Mouse (Mus musculus) ES-Bruce4 (cell line): ENCODE measurements around the gene Herc3. TPM values are rescaled to one million over a fixed set of nuclear protein-coding genes. Genes with fewer than 3 reads are reported as not detected.

ENCODE experiments used
- H3K27ac ChIP-seq: 2 replicates; pipeline ENCODE4 v1.5.1; 2012; ENCODE audit warnings: low read length, inconsistent platforms; ENCODE audit not compliant: insufficient read depth
- H3K27me3 ChIP-seq: 2 replicates; pipeline ENCODE4 v1.6.1; 2012; ENCODE audit warnings: mild to moderate bottlenecking, low read length, inconsistent platforms; ENCODE audit not compliant: control insufficient read depth, poor library complexity, insufficient read depth, severe bottlenecking
- H3K36me3 ChIP-seq: 2 replicates; pipeline ENCODE4 v1.6.1; 2012; ENCODE audit warnings: inconsistent platforms, mild to moderate bottlenecking, low read length, moderate library complexity; ENCODE audit not compliant: control insufficient read depth, poor library complexity, insufficient read depth, severe bottlenecking
- H3K4me1 ChIP-seq: one replicate; pipeline ENCODE4 v1.8.1; 2011; ENCODE audit warnings: low read length; ENCODE audit not compliant: control insufficient read depth, insufficient read depth
- H3K4me3 ChIP-seq: 2 replicates; pipeline ENCODE4 v1.5.1; 2011; ENCODE audit warnings: low read depth, mild to moderate bottlenecking, low read length
- H3K9ac ChIP-seq: 2 replicates; pipeline ENCODE4 v1.6.1; 2012; ENCODE audit warnings: low read depth, mild to moderate bottlenecking, inconsistent platforms; ENCODE audit not compliant: poor library complexity, severe bottlenecking
- H3K9me3 ChIP-seq: replicated peaks from 2 replicates; pipeline ENCODE4 v1.6.1; 2012; ENCODE audit warnings: mild to moderate bottlenecking, low read length, inconsistent platforms; ENCODE audit not compliant: control insufficient read depth, poor library complexity, insufficient read depth, severe bottlenecking
- CTCF ChIP-seq: IDR thresholded peaks from one replicate; pipeline ENCODE4 v1.8.1; 2011; ENCODE audit warnings: low read depth, low read length
- EP300 ChIP-seq: IDR thresholded peaks from 2 replicates; pipeline ENCODE4 v1.6.1; 2011; ENCODE audit warnings: low read depth, low read length; ENCODE audit not compliant: insufficient read depth
- POLR2A ChIP-seq: IDR thresholded peaks from one replicate; pipeline ENCODE4 v1.8.1; 2011; ENCODE audit warnings: low read length; ENCODE audit not compliant: insufficient read depth
- polyA plus RNA-seq: library from polyadenylated mRNA; stranded (reverse); fragments of >200 nt; gene quantifications from 2 replicates; pipeline ENCODE4 v1.2.4, GENCODE M21; 2011; ENCODE audit warnings: low read depth; ENCODE audit not compliant: missing spikeins, insufficient read depth, insufficient read length

Herc3 gene
- polyA plus RNA-seq, 1 experiment: 34.5 TPM

DNA sequence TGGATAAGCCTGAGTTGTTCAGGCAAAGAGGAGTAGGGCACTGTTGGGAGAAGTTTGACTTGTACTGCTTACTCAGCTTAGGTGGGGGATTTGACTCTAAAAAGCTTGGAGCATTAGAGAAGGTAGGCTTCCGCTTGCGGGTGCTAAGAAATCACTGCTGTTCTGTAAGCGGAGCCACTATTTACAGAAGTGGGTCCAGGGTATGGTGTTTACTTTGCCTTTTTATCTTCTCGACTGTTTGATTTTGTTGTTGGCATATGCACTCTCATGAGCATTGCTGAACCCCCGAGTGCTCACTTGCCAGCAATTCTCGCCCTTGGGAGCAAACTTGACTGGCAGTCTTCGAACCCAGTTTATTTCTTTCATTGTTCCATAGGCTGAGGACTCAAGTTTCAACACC is 69.3 kb downstream of the Herc3 start:
- Histone ChIP-seq H3K4me3 (no peak overlapping the region), H3K9ac (no peak overlapping the region), H3K4me1 (no peaks in the 10 kb centered on the region), H3K36me3 (no peaks in the 10 kb centered on the region; the same call in 1 of the 2 replicates), H3K27ac (no peak overlapping the region), H3K27me3 (no peaks in the 10 kb centered on the region), H3K9me3 (peaks cover 10% of the 10 kb centered on the region)
- TF ChIP-seq POLR2A (no peak), CTCF (no peak)

DNA sequence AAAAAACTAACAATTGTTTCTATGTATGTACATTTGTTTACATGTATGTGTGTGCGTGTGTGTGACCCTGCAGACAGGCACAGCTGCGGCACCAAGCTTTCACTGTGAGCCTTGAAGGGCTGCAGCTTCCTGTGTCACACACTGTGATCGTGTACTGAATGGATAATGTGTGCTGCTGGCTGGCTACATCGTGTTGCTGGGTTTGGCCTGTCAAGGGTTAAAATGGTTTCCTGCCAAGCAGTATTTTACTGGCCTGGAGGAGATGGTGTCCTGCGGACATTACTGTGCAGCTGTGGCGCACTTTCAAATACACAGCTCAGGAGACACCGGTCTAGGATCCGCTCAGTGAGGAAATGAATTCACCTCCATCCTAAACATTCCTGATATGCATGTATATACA is 71.9 kb downstream of the Herc3 start:
- H3K4me3 ChIP-seq: no peak overlapping the region
- H3K4me1 ChIP-seq: no peaks in the 10 kb centered on the region
- peaks cover 28% of the 10 kb centered on the region for H3K9me3 ChIP-seq
- H3K27me3 ChIP-seq: no peaks in the 10 kb centered on the region; the same call in 1 of the 2 replicates
- H3K9ac ChIP-seq: no peak overlapping the region
- TF ChIP-seq EP300 (no peak), POLR2A (no peak), CTCF (no peak)
- no peaks in the 10 kb centered on the region for H3K36me3 ChIP-seq
- H3K27ac ChIP-seq: no peak overlapping the region

DNA sequence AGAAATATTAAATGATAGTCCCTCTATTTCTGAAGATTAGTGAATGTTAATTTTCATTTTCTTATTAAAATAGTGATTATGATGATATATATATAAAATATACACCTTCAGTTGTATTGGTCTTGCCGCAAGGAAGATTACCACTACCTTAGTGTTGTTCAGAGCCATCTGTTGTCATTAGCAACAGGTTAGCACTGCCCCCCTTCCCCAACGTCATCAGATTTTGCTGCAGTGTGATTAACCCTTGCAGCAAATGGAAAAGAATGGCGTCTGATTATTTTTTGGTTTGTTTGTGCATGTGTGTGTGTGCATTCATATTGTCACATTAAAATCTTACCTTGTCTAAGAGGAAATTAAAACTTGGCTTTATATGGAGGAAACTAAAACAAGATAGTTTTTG is 73.3 kb downstream of the Herc3 start:
- no peak overlapping the region for H3K4me3 ChIP-seq
- H3K9me3 ChIP-seq: peaks cover 33% of the 10 kb centered on the region
- no peaks in the 10 kb centered on the region for H3K4me1 ChIP-seq
- no peak overlapping the region for H3K27ac ChIP-seq
- no peaks in the 10 kb centered on the region for H3K36me3 ChIP-seq
- no peaks in the 10 kb centered on the region; the same call in 1 of the 2 replicates for H3K27me3 ChIP-seq
- TF ChIP-seq POLR2A: no peak
- no peak for TF ChIP-seq CTCF
- no peak for TF ChIP-seq EP300
- no peak overlapping the region for H3K9ac ChIP-seq

DNA sequence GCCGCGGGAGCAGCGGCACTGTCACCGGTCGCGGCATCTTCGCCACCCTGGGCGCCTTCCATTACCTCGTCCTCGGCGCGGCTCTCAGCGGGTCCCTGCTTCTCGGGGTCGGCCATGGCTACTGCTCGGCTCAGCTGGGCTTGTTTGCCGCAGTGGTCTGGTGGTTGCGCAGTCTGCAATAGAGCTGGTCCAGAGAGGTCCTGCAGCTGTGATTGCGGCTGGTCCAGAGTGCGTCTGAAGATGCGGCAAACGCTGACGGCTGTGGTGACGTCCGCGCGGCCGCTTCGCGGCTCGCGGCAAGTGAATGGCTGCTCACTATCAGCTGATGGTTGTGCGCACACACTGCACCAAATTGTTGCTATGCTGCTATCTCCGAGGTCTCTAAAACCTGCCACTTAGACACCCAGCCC is 75.6 kb downstream of the Herc3 start, which contains the start of gene Nap1l5:
TSS of gene Nap1l5 (minus strand) at position 225 of the 410 bp plus-strand sequence.
- Histone ChIP-seq H3K4me3 (peak within 1 kb of the TSS; percentile 26), H3K36me3 (no peaks in the 10 kb centered on the region), H3K4me1 (no peaks in the 10 kb centered on the region), H3K9ac (peak within 1 kb of the TSS; percentile 5; the same call in 1 of the 2 replicates), H3K27ac (no peak within 1 kb of the TSS), H3K27me3 (no peaks in the 10 kb centered on the region; the same call in 1 of the 2 replicates), H3K9me3 (peaks cover 33% of the 10 kb centered on the region)
- TF ChIP-seq CTCF (no peak), POLR2A (no peak), EP300 (no peak)

- H3K4me1 ChIP-seq: no peaks in the 10 kb centered on the region
- H3K27ac ChIP-seq: no peak overlapping the region
- TF ChIP-seq CTCF: no peak
- no peak for TF ChIP-seq EP300
- TF ChIP-seq POLR2A: no peak
- H3K27me3 ChIP-seq: no peaks in the 10 kb centered on the region; the same call in 1 of the 2 replicates
- no peak overlapping the region for H3K4me3 ChIP-seq
- no peak overlapping the region for H3K9ac ChIP-seq
- no peaks in the 10 kb centered on the region for H3K36me3 ChIP-seq
- peaks cover 33% of the 10 kb centered on the region for H3K9me3 ChIP-seq
Measured at GRCm38 (mm10) chr6:58907336-58907735, 76.1 kb downstream of the Herc3 start.

DNA sequence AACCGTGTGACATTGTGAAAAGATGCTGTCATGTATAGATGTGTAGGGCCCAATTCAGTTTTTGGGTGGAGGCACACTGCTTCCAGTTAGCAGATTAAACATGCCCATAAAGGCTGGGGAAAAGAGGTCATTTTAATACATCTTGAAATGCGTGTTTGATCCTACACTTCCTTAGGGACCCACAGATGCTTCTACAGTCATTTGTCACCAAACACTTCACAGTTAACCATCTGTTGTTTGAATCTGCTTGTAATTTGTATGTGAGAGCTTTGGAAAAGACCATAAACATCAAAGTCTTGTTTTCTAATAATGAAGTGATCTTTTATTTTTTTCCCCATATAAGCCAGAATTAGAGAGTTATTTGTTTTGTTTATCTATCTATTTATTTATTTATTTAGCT is 76.5 kb downstream of the Herc3 start:
- Histone ChIP-seq H3K4me1 (no peaks in the 10 kb centered on the region), H3K27ac (no peak overlapping the region), H3K36me3 (no peaks in the 10 kb centered on the region), H3K27me3 (no peaks in the 10 kb centered on the region; the same call in 1 of the 2 replicates), H3K9me3 (peaks cover 33% of the 10 kb centered on the region), H3K4me3 (no peak overlapping the region), H3K9ac (no peak overlapping the region)
- TF ChIP-seq CTCF: no peak
- no peak for TF ChIP-seq EP300
- no peak for TF ChIP-seq POLR2A
